Mouse (Mus musculus) lung, postnatal 14 days (tissue): ENCODE measurements around the gene Zzef1.

Experiments
- DNase-seq: peaks from one replicate; pipeline ENCODE4 v3.0.0; 2021

Zzef1 gene

DNA sequence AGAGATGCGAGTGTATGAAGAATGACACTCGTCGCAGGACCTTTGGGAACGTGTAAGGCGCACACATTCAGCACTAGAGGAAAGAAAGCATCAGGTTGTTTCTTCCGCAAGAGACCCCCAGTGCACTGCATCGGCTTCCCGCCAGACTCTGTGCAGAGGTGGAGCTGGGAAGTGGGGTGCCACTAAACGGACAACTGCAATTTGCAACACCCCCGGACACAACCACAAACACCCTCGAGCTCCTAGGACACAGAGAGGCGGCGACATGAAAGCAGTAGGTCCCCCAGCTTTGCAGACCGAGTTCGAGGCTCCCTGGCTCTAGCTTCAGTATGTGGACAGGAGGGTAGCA lies 164.7 kb downstream of the Zzef1 start:
- no peak for DNase-seq

DNA sequence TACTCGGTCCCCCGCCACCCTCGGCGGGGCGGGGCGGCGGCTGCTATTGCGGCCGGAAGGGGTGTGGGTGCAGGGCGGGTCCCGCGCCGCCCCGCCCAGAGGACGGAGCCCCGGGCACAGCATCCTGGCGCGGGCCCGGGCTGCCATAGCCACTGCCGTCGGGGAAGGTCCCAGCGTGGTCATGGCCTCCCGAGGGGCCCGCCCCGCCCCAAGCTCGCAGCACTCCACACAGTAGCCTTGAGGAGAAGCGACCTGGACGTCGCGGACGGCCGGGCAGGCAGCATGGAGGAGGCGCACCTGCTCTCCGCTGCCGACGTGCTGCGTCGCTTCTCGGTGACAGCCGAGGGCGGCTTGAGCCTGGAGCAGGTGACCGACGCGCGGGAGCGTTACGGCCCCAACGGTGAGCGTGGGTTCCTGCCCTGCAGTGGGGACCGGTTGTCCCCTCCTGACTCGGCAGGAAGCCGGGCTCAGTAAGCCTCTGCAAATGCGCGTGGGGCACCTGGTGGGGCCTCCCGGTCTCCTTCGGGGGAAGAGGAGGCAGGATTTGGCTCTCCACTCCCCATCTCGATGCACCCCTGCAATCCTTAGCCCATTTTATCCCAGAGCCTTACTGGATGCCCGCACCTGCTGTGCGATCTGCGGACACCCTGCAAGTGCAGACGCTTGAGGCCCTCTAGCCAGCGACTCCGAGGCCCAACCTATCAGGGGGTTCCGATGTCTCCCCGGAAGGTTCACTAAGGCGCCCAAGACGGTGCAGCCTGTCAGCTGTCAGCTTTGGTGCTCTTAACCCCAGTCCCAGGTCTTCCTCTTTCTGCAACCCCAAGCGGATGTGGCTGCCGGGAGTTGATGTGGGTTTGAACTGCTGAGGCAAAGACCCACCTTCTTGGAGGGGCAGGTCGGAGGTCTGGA lies 165.3 kb downstream of the Zzef1 start, which contains the start of gene Atp2a3:
Atp2a3 (plus strand) TSS at position 98 of the 909 bp plus-strand sequence.
- DNase-seq = peak; percentile 73

DNA sequence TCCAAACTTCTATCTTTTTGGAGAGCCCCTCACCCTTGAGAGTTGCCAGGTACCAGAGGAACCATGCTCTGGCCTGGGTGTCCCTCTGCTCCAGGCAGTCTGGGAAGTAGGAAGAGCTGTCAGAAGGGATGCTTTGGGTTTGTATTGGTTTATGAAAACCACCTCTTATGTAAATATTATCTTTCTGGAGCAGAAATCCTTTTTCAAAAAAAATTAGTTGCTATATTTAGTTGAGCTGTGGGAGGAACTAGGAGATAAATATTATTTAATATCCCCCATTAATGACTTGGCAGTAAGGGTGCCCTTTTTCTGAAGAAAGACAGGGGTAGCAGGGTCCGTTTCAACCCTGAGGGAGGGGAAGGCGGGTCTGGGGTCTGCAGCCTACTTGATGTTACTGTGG lies 166.4 kb downstream of the Zzef1 start:
- no peak for DNase-seq

DNA sequence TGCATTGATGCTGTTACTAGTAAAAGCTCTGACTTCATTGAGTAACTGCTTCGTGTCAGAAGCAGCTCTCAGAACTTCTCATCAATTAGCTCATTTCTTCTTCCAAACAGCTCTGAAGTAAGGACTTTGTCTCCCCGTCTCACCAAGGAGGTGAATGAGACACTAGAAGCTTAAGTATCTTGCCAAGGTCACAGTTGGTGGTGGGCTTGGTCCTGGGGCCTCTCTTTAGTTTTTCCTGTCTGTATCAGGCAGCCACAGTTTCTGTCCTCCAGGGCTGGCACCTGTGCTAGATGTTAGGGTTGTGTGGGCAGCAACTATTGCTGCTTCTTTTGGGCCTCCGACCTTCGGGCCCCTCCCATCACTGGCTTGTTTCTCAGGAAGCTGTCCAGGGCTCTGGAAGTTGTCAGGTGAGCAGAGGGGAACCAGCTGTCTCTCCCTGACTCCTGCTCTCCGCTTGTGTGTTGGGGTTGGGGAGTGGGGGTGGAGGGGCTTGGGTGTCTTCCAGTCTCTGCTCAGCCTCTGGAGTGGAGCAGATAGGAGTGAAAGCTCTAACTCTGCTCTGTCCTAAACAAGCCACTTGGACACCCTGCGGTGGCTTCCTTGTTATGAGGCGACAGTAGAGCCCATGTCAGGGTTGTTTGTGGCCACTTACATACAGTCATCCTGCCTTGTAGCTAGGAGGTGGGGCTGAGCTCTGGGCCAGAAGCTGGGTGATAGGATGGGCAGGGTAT lies 167.2 kb downstream of the Zzef1 start:
- DNase-seq = no peak

DNA sequence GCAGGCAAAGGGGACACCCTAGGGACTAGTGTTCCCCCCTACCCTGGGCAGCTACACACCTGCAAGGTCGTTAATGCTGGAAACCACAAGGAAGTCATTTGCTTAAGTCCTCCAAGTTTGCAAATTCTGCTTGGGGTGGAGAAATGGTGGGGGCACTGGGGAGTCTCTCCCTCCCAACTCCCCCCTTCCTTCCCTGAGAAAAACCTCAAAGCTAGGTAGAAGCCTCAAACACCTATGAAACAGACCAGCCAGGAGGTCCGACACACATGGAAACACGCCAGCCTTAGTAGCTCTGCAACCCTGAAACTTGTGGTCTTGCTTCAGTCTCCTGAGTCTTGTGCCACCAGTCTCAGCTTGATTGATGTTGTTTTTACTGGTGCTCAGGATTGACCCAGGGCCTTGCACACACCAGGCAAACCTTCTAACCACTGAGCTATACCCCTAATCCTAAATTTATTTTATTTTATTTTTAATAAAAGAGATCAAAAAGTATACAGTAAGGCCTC lies 167.8 kb downstream of the Zzef1 start:
- DNase-seq = no peak

DNA sequence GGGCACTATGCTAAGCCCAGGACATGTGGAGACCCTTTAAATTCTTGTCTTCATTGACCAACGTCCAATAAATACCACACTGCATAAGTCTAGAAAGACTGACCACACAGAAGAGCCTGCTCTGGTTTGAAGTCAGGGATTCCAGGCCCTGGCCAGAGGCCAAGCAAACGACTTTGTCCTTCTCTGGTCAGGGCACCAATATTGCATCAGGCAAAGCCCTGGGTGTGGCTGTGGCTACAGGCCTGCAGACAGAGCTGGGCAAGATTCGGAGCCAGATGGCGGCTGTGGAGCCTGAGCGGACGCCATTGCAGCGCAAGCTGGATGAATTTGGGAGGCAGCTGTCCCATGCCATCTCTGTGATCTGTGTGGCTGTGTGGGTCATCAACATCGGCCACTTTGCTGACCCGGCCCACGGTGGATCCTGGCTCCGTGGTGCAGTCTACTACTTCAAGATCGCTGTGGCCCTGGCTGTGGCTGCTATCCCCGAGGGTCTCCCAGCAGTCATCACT lies 179.0 kb downstream of the Zzef1 start:
- DNase-seq = no peak
